Mouse (Mus musculus) thymus, postnatal 4 days (tissue): ENCODE results near the gene Zmat5.
A peak's percentile ranks its signal among the peaks of the same experiment; 100 is the strongest.

ENCODE experiments used
- DNase-seq: peaks from one replicate; pipeline ENCODE4 v3.0.0; 2021

The Zmat5 gene

DNA sequence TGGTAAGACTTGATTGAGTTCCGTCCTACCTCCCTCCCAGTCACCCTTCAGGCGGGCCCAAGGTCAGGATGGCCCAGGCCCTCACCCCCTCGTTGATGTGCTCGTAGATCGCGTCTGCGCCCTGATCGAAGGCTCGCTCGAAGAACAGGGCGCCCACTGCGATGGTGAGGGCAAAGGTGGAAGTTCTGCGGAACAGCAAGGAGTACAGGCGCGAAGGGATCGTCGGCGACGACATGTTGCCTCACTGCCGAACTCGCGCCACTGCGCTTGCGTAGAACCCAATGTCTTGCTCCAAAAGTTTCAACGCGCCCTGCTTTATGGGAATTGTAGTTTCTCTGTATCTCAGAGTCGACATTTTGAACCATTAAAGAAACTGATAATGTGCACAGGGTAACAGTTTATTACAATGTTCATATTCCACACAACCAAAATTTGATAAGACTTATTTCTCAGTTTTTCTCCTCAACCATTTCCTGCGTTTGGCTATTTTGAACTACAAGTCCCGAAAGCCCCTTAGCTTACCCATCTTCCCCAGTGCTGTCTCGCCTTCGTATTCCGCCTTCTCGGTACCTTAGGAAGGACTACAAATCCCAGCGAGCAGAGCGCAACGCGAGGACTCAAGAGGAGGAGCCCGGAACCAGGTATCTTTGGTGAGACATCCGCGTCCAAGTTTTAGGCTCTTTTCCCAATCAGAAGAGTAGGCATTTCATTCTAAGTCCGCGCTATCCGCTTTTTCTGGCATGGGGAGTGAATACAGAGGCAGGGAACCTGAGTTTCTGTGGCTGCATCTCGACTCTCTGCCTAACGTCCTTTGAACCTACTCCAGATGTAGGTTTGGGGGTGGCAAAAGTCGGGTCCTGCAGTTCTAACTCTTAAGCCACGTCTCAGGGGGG lies at the start of gene Zmat5, which contains the start of gene Uqcr10:
Zmat5 (plus strand) TSS at position 607 of the 893 bp plus-strand sequence.
Uqcr10 (minus strand) TSS at position 271 of the 893 bp plus-strand sequence.
- peak; percentile 96 for DNase-seq

DNA sequence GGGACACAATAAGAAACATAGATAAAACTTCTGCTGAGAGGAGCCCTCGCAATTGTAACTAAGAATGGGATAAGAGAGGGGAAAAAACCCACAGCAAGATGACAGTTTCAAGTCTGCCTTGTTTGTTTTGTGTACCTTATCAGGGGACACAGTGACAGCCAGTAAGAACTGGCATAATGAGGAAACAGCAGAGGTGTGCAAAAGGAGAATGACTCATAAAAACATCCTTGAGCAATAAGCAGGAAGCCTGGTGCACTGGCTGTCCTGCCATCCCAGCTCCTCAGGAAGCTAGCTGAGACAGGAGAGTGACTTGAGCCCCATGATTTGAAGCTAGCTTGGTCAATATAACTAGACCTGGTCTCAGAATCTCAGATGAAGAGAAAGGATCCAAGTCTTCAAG lies 44.7 kb upstream of the Zmat5 start:
- DNase-seq = no peak

DNA sequence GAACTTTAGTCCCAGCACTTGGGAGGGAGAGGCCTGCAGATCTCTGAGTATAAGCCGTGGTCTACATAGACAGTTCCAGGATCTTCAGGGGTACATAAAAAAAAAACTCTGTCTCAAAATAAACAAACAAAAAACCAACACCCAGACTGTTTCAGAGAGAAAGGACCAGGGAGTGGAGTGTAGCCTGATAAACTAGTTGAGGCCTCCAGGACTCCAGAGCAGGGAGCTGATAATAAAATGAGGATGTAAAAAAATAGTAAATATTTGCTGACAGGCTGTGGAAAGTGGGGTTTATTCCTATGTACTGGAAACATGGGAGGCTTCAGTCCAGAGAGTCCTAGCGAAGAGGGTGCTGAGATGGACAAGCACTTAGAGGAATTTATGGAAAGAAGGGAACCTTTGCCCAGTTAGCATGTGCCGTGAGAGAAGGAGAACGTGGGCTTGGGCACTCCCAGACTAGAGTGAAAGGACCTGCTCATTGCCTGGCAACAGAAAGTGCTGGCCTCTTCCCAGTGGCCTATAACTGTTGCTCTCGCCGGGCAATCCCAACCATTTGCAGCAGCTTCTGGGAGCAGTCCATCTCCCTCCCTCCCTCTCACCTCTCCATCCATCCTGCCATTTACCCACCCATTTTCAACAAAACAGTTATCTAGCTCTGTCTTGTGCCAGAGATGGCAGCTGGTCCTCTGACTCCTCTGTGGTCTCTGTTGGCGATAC lies 44.0 kb upstream of the Zmat5 start:
- DNase-seq = no peak

GRCm38 (mm10) chr11:4661324-4661723 lies 43.2 kb upstream of the Zmat5 start:
- DNase-seq = no peak

GRCm38 (mm10) chr11:4661871-4662495 lies 42.5 kb upstream of the Zmat5 start:
- DNase-seq = no peak

DNA sequence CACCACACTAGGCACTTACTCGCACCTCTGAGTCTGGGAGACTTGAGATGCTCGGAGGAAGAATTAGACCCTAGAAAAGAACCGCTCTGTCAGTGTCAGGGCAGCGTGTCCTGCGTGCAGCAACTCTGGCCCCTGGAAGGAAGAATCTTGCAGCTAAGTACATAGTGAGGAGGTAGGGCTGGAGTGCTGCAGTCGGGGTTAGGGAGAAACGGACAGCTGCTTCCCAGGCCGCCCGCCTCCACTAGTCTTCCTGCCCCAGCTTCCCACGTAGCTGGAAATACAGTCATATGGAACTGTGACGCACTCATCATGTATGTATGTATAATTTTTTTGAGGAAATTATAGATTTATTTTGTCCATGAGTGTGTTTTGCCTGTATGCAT lies 42.0 kb upstream of the Zmat5 start:
- DNase-seq = no peak

GRCm38 (mm10) chr11:4671736-4672135 lies 32.7 kb upstream of the Zmat5 start:
- DNase-seq = no peak

DNA sequence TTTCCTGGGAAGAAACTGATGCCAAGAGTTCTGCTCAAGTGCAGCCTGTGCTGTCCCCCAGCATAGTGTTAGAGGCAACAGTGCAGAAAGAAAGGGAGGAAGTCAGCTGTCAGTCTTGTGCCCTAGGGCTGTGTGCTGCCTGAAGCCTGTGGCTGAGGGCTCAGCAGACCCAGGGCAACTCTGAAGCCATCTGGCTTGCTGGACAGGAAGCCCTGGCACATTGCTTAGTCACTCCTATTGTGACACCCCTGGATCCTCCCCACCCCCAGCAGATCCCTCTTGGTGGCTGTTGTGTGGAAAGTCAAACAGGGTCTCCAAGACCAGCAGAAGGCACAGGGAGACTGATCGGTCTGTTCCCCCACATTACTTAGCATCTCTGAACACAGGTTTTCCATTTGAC lies 29.9 kb upstream of the Zmat5 start:
- DNase-seq = no peak

DNA sequence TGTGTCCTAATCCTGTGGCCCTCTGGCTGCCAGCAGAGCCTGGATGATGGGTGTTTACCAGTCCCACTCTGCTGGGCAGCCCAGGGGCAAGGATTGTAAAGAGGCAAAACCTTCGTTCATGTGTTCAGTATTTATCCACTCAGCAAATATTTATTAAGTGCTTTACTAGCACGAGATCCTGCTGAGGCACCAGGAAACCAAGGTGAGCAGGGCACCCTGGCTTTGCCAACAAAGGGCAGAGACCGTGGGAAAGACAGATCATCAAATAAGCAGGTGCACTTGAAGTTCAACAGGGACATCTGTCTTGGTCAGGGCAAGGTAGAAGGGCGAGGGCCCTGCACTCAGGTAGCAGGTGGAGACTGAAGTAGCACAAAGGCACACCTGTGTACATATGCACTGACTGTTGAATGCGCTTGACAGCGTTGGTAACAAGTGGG lies 29.3 kb upstream of the Zmat5 start:
- DNase-seq = no peak

GRCm38 (mm10) chr11:4675693-4676092 lies 28.8 kb upstream of the Zmat5 start:
- DNase-seq = no peak

GRCm38 (mm10) chr11:4677250-4677872 lies 27.1 kb upstream of the Zmat5 start:
- no peak for DNase-seq

GRCm38 (mm10) chr11:4678700-4679440 lies 25.6 kb upstream of the Zmat5 start:
- no peak for DNase-seq

- DNase-seq = no peak
Observed at GRCm38 (mm10) chr11:4679441-4679832, 25.0 kb upstream of the Zmat5 start.

- no peak for DNase-seq
Observed at GRCm38 (mm10) chr11:4680126-4680525, 24.4 kb upstream of the Zmat5 start.

- DNase-seq = no peak
Observed at GRCm38 (mm10) chr11:4683516-4683915, 21.0 kb upstream of the Zmat5 start.

DNA sequence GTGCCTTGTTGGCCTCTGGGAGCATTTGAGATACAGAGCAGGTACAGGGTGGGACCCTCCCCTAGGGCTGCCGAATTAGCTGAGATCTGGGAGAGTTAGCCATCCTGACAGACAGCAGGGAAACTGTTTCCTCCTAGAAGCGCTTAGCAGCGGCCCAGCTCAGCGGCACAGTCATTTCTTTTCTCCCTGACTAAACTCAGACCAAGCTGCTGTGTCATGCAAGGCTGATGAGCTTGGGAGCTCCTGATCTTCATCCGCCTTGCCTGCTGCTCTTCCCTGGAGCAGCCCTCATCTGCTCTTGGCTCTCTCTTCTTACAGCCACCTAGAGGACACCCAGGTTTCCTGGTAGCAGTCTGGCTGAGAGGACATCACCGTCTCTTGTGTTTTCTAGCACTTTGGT lies 20.3 kb upstream of the Zmat5 start:
- no peak for DNase-seq

DNA sequence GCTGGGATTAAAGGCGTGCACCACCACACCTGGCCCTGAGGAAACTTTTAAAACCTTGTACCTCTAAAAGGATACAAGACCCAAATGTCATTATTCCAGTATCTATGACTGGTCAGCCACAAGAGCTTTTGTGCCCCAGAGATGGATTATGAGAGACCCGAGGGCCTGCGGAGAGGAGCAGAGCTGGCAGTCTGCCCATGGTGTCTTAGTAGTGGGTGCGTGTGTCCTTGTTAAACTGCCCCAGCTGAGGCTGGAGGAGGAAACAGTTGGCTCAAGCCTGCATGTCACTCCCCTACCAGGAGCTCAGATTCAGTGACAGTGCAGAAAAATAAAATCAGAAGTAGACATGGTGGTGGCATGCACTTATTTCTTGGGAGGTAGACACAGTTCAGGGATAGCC lies 19.4 kb upstream of the Zmat5 start:
- DNase-seq = no peak

DNA sequence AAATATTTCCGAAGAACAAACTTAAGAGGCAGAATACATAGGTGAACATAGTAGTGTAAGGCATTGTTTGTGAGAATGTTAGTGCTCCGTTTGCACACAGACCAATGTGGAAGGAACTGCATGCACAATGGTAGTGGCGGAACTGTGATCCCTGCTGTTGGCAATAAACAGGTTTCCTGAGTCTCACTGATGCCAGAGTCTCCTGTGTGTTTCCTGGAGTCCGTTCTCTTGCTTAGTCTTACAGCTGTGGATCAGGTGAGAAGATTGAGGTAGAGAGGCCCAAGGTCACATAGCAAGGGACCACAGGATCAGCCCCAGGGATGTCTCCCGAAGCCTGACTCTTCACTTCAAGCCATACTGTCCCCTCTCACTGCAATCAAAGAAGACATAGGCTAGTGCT lies 19.0 kb upstream of the Zmat5 start:
- DNase-seq = no peak

DNA sequence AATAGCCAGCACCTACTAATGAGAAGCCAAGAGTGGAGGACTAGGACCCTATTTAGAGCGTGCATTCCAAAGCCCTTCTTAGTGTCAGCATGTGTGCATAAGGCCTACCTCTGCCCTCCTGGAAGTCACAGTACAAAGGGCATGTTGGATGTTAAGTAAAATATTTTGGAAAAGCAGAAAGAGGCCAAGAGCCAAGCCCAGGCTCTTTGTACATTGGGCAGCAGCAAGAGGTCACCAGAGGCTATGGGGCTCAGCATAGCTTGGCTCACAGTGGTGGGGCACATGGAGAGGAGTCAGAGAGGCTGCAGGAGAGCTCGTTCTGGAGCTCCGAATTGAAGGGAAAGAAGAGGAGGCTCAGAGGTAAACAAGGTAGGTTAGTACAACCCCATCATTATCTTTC lies 17.5 kb upstream of the Zmat5 start:
- no peak for DNase-seq

GRCm38 (mm10) chr11:4687874-4688273 lies 16.6 kb upstream of the Zmat5 start:
- DNase-seq = no peak

DNA sequence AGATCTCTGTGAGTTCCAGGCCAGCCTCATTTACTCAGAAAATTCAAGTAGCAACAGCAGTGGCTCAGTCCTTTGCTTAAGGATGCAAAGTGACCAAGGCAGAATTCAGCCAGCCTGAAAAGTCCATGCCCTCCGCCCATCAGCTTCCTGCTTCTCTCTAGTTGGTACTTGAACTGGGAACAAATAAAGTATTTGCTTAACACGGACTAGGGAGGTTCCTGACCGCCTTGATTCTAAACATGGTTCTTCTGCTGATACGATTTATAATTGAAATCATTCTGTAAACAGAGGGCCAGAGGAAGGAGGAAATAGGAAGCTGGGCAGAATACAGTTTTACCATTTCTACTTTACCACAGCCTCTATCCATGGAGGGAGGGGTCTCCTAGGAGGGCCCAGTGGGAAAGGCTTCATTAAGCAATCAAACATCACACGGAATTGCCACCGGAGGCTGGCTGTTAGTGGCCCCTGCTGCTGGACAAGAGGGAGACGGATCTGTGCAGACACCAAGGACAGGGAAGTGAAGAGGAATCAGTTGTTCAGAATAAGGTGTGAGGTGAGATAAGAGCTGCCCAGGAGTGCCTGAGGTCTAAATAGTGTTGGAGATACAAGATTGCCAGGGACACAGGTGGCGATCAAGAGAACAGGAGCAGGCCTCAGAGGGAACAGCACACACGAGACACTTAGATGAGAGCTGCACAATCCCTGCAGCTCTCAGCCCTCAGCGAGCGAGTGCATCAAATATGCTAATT lies 15.7 kb upstream of the Zmat5 start:
- DNase-seq = no peak

DNA sequence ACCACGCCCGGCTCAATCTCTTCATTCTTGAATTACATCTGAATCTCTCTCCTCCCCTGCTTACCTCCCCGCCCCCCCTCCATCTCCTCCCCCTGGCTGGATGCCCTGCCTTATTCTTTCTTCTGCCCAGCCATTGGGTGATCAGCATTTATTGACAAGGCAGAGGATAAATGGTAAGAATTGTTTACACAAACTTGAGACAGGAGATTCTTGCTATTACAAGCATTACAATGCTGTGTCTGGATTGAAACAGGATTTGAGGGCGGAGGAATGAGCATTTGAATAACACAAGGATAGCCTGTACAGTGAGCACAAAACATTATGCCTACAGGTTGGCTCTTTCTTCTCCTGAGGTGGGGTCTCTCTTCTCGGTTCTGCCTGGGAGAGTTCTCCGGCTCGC lies 14.1 kb upstream of the Zmat5 start:
- DNase-seq = no peak
